Mouse (Mus musculus) small intestine, adult 2 months (tissue): ENCODE measurements at regions not wholly inside any gene's neighbourhood (a gene's known extent, or its start where the extent isn't known, plus 50 kb on each side); places are given as distances from the start of the nearest gene placed in this dataset.

Experiments
- H3K27ac ChIP-seq: fragments of 200-500 bp; 2 replicates; pipeline ENCODE4 v1.5.1; 2012; ENCODE audit warnings: low read depth, low read length, control low read depth, inconsistent platforms; ENCODE audit not compliant: insufficient read depth
- H3K27me3 ChIP-seq: fragments of 200-500 bp; 2 replicates; pipeline ENCODE4 v1.6.1; 2012; ENCODE audit warnings: mild to moderate bottlenecking, moderate library complexity, low read length, inconsistent platforms; ENCODE audit not compliant: control insufficient read depth, insufficient read depth
- H3K36me3 ChIP-seq: fragments of 200-500 bp; 2 replicates; pipeline ENCODE4 v1.6.1; 2012; ENCODE audit warnings: mild to moderate bottlenecking, low read length, control low read depth, inconsistent platforms; ENCODE audit not compliant: control insufficient read depth, insufficient read depth
- H3K4me1 ChIP-seq: fragments of 200-500 bp; 2 replicates; pipeline ENCODE4 v1.6.1; 2012; ENCODE audit warnings: low read length, inconsistent platforms, mixed read lengths; ENCODE audit not compliant: control insufficient read depth, insufficient read depth, insufficient read length
- H3K4me3 ChIP-seq: fragments of 200-500 bp; 2 replicates; pipeline ENCODE4 v1.5.1; 2012; ENCODE audit warnings: low read depth, mild to moderate bottlenecking, control low read depth, inconsistent platforms, low read length, moderate library complexity
- CTCF ChIP-seq: fragments of 200-500 bp; IDR thresholded peaks from 2 replicates; pipeline ENCODE4 v1.5.1; 2012; ENCODE audit warnings: low read depth, mild to moderate bottlenecking, control low read depth, inconsistent platforms, low read length, moderate library complexity, mixed read lengths; ENCODE audit not compliant: insufficient replicate concordance, insufficient read length; ENCODE audit errors: extremely low read depth
- POLR2A ChIP-seq: fragments of 200-500 bp; IDR thresholded peaks from 2 replicates; pipeline ENCODE4 v1.6.1; 2012; ENCODE audit warnings: low read depth, mild to moderate bottlenecking, control low read depth, inconsistent platforms, low read length, moderate library complexity
- WGBS: fragments of 180-500 bp; shearing (Covaris S2); methylation state at CpG from one replicate; pipeline ENCODE4 v1.1.7; 2018; 5-methylcytosine and 5-hydroxymethylcytosine counted together

DNA sequence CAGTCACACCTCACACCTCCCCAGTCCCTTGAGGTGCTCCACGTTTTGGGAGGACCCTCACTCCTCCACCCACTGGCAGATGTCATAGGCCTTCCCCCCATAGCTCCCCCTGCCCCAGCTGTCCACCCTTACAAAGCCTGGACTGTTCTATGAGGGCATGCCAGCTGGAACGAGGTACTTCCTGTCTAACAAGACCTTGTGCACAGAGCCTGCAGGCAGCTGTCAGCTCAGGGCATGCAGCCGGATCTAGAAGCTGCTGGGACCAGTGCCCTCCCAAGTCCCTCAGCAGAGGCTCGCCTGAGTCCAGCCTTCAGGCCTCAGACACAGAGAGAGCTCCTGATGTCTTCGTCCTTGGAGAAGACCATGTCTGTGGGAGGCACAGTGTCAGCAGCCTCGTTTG is 105.7 kb downstream of the 1810010D01Rik start:
- no peaks in the 10 kb centered on the region for H3K27me3 ChIP-seq
- 49% methylated on average over 6 of the region's 6 CpGs for WGBS
- H3K36me3 ChIP-seq, result no peaks in the 10 kb centered on the region
- no peaks in the 10 kb centered on the region for H3K4me1 ChIP-seq
- H3K27ac ChIP-seq, result no peak overlapping the region
- TF ChIP-seq POLR2A, result no peak
- TF ChIP-seq CTCF, result no peak
- no peak overlapping the region for H3K4me3 ChIP-seq

DNA sequence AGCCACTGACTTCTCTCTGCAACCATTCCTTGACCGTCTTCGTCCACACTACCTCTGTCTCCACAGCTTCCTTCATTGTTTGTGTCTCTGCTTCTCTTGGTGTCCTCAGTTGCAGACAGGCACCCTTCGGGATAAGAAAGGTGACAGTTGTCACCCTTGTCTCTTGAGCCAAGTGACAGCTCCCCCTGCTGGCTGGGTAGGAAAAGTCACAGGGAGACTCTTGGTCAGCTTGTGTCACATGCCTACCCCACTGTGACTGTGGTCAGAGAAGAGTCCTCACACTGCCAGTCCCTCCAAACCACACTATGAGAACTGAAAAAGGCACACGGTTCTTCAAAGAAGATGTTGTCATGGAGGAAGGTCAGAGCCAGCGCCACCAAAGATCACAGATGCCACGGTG is 109.6 kb downstream of the 1810010D01Rik start:
- no peaks in the 10 kb centered on the region for H3K36me3 ChIP-seq
- WGBS, result 80% methylated on average over 6 of the region's 6 CpGs
- TF ChIP-seq CTCF (peak; percentile 80; the same call in 1 of the 2 replicates), POLR2A (no peak)
- H3K4me3 ChIP-seq, result no peak overlapping the region
- H3K27me3 ChIP-seq, result no peaks in the 10 kb centered on the region
- H3K27ac ChIP-seq, result no peak overlapping the region
- no peaks in the 10 kb centered on the region; the same call in 1 of the 2 replicates for H3K4me1 ChIP-seq

DNA sequence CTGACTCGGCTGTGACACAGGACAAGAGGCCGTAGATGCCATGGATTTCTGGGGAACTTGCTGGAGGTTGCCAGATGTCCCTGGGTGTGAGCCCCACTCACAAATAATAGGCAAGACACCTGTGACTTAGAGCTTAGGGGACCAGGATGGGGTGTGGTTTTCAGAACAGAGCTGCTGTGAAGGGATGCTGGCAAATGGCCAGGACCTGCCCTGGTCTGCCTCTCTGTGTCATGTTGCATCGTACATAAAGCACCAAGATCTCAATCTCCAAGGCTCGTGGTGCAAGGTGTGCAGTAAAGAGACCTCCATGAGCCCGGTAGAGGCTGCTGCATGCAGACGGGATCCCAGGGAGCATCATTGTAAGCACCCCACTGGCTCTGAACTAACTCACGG is 113.8 kb downstream of the 1810010D01Rik start:
- TF ChIP-seq POLR2A, result no peak
- TF ChIP-seq CTCF, result no peak
- WGBS, result 37% methylated on average over 7 of the region's 7 CpGs
- Histone ChIP-seq H3K27me3 (no peaks in the 10 kb centered on the region), H3K4me3 (no peak overlapping the region), H3K4me1 (peaks cover 8% of the 10 kb centered on the region; the same call in 1 of the 2 replicates), H3K36me3 (no peaks in the 10 kb centered on the region), H3K27ac (no peak overlapping the region)

DNA sequence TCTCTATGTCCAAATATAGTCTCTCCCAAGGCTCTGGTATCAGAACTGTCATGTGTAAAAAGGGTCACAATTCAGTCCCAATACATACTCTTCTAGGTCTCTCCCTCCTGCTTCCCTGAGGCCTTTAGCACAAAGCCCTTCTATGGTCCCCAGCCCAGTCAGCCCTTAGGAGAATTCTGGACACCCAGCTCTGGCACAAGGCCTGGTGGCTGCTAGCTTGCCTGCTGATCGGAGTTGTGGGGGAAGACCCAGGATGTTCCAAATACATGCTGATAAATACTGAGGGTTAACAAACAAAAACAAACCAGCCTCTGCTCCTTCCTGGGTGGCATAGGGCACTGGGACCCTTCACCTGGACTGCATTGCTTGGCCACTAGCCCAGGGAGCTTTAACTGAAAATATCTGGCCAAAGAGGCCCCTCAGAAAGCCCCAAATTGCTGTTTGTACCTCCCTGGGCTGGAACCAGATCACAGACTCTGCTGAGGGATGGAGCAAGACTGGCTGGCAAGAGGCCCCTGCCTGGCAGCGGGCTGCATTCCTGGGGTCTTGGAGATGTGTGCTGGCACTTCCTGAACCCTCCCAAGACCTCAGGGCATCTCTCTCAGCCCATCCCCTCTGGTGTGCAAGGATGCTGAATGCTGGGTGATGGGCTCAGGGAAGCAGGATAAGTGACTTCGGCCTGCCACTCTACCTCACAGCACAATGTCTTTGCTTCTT is 114.3 kb downstream of the 1810010D01Rik start:
- H3K4me1 ChIP-seq, result peaks cover 8% of the 10 kb centered on the region; the same call in 1 of the 2 replicates
- 80% methylated on average over 3 of the region's 3 CpGs for WGBS
- no peaks in the 10 kb centered on the region for H3K27me3 ChIP-seq
- H3K36me3 ChIP-seq, result no peaks in the 10 kb centered on the region
- TF ChIP-seq POLR2A, result no peak
- TF ChIP-seq CTCF, result no peak
- no peak overlapping the region for H3K27ac ChIP-seq
- no peak overlapping the region for H3K4me3 ChIP-seq

DNA sequence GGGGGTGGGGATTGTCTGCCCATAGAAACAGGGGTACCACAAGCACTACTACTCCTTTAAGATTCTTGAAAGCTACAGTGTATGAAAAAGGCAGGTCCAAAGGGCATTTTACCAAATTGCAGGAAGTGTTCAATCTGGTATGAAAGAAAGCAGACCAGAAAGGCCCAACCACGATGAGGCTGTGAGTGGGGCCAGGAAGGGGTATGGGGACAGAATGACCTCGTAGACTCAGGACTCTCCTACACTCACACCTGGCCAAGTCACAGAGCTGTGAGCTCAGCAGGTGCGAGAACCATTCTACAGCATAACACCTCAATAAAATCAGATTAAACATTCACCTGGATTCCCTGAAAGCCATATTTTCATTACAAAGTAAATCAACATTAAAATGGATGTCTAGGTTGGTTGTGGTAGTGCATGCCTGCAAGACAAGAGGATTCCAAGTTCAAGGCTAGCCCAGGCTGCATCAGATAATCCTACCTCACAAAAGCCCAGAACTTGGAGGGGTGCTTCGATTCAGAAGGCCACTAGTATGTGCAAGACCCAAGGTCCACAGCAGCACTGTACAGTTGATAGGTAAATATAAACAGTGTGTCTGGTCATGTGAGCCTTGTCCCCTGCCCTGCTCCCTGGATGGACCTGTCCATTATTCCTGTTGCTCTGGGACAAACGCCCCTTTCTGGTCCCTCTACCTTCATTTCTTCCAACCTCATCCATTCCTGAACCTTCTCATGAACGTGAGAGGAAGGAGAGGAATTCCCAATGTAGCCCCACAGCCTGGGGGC is 115.3 kb downstream of the 1810010D01Rik start:
- WGBS, result 32% methylated on average over 6 of the region's 6 CpGs
- Histone ChIP-seq H3K36me3 (no peaks in the 10 kb centered on the region), H3K27me3 (no peaks in the 10 kb centered on the region), H3K4me1 (peaks cover 10% of the 10 kb centered on the region; the same call in 1 of the 2 replicates), H3K27ac (no peak overlapping the region), H3K4me3 (no peak overlapping the region)
- no peak for TF ChIP-seq CTCF
- TF ChIP-seq POLR2A, result no peak

DNA sequence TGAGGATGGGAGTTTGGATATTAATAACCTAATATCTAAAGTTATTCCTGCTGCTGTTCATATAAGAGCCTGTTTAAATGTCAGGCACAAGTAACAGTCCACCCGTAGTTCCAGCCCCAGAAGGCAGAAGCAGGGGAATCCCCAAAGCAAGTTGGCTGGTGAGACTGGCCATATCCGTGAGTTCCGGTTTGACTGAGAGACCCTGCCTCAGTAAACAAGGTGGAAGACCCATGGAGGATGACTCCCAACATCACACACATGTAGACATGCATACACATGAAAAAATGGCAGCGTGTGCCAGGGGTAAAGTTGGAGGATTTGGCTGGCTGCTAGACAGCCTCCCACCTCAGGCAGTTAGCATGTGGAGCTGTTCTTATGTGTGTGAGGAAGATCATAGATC is 117.1 kb downstream of the 1810010D01Rik start:
- Histone ChIP-seq H3K4me3 (no peak overlapping the region), H3K27ac (no peak overlapping the region), H3K4me1 (peaks cover 10% of the 10 kb centered on the region; the same call in 1 of the 2 replicates), H3K27me3 (no peaks in the 10 kb centered on the region), H3K36me3 (no peaks in the 10 kb centered on the region)
- WGBS, result 78% methylated on average over 4 of the region's 4 CpGs
- TF ChIP-seq CTCF, result no peak
- no peak for TF ChIP-seq POLR2A

DNA sequence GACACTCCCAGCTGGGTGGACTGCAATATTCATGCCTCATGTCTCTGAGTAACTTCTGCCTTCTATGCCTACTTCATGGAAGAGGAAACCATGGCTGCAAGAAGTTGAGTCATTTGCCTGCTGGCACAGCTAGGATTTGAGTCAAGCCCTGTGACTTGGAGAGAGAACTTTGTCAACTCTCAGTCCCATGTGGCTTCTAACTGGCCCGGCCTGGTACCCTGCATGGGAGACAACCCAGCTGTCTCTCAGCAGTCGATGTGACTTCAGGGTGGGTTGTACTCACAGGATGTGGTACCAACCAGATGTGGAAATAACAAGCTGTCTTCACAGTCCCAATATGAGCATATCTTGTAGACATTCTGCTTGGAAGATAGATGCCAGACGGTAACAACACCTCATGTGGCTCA is 118.6 kb downstream of the 1810010D01Rik start:
- no peaks in the 10 kb centered on the region for H3K36me3 ChIP-seq
- TF ChIP-seq POLR2A, result no peak
- WGBS, result 82% methylated on average over 3 of the region's 3 CpGs
- no peak overlapping the region for H3K4me3 ChIP-seq
- no peak overlapping the region for H3K27ac ChIP-seq
- H3K4me1 ChIP-seq, result peaks cover 10% of the 10 kb centered on the region; the same call in 1 of the 2 replicates
- H3K27me3 ChIP-seq, result no peaks in the 10 kb centered on the region
